Mouse (Mus musculus): ENCODE results near the gene Colgalt2.

DNA sequence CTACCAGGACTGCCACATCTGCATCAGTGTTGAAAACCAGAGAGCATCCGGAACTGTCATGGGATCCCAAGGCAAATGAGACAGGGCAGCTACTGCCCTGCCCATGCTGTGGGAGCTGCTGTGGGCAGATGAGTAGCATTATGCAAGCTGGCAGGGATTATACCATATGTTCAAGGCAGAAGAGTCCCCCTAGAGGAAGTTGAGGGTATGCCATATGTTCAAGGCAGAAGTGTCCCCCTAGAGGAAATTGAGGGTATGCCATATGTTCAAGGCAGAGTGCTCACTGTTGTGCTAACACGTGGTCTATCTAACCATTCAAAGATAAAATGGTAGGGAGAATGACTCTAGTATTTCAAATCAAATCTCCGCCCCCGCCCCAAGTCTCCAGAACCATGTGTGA lies 111.6 kb downstream of the Colgalt2 start:
- TF ChIP-seq CTCF (IDR thresholded peaks at IDR 0.05; ENCODE audit: low read depth) = peak; percentile 96
- no peak for TF ChIP-seq EP300 (IDR thresholded peaks at IDR 0.05; ENCODE audit: low read depth)
